Mouse (Mus musculus): ENCODE data around the gene Bhlhb9.

Bhlhb9 gene

GRCm38 (mm10) chrX:135886234-135886585 is 88.8 kb downstream of the Bhlhb9 start:
- DNase-seq (ENCODE audit: low spot score in 2 of 2): peak in 1 of 2 experiments; percentile 13

GRCm38 (mm10) chrX:135916580-135916979 is 119.2 kb downstream of the Bhlhb9 start:
- no peak for DNase-seq (ENCODE audit: low spot score in 2 of 2)

GRCm38 (mm10) chrX:135917116-135917515 is 119.7 kb downstream of the Bhlhb9 start:
- DNase-seq (ENCODE audit: low spot score in 2 of 2): no peak

GRCm38 (mm10) chrX:135922162-135922561 is 124.8 kb downstream of the Bhlhb9 start:
- DNase-seq (ENCODE audit: low spot score in 2 of 2): no peak

- DNase-seq (ENCODE audit: low spot score in 2 of 2): no peak
These were observed 128.5 kb downstream of the Bhlhb9 start for GRCm38 (mm10) chrX:135925911-135926310.

GRCm38 (mm10) chrX:135928588-135928987 is 131.2 kb downstream of the Bhlhb9 start:
- DNase-seq (ENCODE audit: low spot score in 2 of 2): no peak

- no peak for DNase-seq (ENCODE audit: low spot score in 2 of 2)
These were observed 139.1 kb downstream of the Bhlhb9 start for GRCm38 (mm10) chrX:135936452-135936851.

Measured in spleen, postnatal 4 days (tissue).